Mouse (Mus musculus): ENCODE measurements around the gene Wdr18.

DNA sequence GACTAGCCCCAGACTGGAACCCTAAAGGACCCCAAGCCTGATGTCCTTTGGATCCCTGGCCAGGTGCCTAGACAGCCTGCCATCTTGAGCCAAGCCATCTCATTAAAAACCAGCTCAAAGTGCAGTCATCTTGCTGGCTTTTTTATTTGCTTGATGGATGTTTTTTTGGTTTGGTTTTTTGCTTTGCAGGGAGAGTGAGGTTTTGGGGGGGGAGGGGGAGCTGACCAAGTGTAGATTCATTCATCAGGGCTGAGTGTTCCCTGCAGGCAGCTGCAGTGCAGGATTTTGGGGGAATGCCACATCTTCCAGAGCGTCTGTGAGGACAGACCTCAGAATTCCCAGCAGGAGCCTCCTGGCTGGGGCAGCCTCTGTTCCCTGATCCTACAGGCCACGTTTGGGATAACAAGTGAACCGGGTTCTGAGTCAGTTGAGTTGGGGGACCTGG is 9.2 kb downstream of the Wdr18 start:
- no peak for TF ChIP-seq EP300 (IDR thresholded peaks at IDR 0.05; ENCODE audit: low read depth)
- no peak for TF ChIP-seq CTCF (IDR thresholded peaks at IDR 0.05; ENCODE audit: low read depth)

All from liver, embryonic 14.5 days (tissue).